Mouse (Mus musculus): ENCODE data around the gene Fkbp5. TPM values are rescaled to one million over a fixed set of nuclear protein-coding genes. Genes with fewer than 3 reads are reported as not detected.

The Fkbp5 gene
- polyA plus RNA-seq, 1 experiment from 2014 or later: 32.6 TPM

DNA sequence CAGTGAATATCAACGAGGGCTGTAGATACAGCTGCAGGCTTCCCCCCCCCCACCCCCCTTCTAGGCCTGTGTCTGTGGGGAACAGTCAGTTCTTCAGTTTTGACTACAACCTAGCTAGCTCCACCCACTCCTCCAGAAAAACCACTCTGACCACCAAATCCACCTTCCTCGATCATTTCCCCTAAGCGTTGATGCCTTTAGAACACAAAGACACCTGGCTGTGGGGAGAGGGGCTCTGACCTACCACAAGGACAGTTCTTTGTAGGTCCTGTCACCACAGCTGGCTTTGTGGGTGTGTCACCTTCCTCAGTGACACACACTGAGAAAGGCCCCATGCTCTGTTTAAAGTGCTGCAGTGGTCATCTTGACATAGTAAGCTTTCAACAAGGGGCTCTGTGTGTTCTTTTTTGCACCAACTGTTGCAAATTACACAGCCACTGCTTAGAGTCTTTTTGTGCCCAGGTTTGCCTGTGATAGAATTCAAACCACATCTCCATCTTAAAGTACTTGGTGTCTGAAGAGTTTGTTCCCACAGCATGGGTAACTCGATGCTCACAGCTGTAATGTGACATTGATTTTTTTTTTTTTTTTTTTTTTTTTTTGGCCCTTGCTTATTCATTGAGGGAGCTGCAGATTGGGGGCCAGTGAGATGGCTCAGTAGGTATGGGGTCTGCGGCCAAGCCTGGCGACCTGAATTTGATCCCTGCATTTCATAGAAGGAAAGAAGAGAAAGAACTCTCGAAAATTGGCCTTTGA is 28.9 kb downstream of the Fkbp5 start:
- H3K36me3 ChIP-seq: no peaks in the 10 kb centered on the region
- ATAC-seq (ENCODE audit: low FRiP score): no peak
- 79% methylated on average over 7 of the region's 7 CpGs for WGBS
- H3K4me3 ChIP-seq: no peak overlapping the region
- no peak overlapping the region for H3K9ac ChIP-seq
- H3K4me1 ChIP-seq: peaks cover 16% of the 10 kb centered on the region
- no peak overlapping the region for H3K27ac ChIP-seq
- H3K9me3 ChIP-seq (replicated peaks): no peaks in the 10 kb centered on the region
- no peak overlapping the region for H3K4me2 ChIP-seq (replicated peaks)
- no peaks in the 10 kb centered on the region for H3K27me3 ChIP-seq

DNA sequence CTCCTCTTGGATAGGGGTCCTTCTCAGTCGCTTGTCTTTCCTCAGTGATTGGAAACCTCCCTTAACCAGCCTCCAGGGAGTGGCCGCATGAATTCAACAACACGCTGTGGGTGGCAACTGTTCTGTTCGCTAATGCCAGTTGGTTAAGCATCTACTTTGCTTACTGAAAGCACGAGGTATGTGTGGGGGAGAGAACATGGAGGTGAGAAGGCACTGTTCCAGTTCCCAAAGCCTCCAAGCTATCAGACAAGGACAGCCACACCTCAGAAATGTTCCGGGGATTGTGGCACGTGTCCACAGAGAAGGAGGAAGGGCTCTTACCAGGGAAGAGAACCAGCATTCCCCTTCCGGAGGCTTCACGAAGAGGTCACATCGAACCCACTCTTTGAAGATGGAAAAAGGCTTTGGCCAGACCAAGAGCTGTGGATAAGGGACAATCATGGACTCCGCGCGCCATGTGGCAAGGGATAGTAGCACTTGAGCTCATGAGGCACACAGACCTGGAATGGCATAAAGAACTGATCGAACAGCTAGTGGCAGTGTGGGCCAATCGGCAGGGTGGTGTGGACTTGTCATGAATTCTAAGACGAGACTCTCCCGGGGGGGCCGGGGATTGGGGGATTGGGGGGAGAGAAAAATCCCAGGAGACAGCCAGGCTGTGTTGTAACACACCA is 29.6 kb downstream of the Fkbp5 start:
- Histone ChIP-seq H3K4me2 (replicated peaks) (no peak overlapping the region), H3K27ac (no peak overlapping the region), H3K4me1 (peaks cover 16% of the 10 kb centered on the region), H3K4me3 (no peak overlapping the region), H3K27me3 (no peaks in the 10 kb centered on the region), H3K9me3 (replicated peaks) (no peaks in the 10 kb centered on the region), H3K9ac (no peak overlapping the region), H3K36me3 (no peaks in the 10 kb centered on the region)
- WGBS: 91% methylated on average over 18 of the region's 18 CpGs
- no peak for ATAC-seq (ENCODE audit: low FRiP score)

DNA sequence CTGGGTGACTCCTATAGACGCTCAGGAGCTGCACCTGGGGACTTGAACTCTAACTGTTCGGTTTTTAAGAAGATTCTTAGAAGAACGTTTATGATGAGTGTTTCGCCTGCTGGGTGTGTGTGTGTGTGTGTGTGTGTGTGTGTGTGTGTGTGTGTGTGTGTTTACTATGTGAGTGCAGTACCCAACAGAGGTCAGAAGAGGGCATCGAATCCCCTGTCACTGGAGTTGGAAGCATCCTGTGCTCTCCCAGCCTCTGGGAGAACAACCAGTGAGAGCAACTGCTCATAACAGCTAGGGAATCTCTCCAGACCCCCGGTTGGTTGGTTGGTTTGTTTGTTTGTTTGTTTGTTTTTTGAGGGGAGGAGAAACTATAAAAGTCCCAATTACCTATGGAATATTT is 30.6 kb downstream of the Fkbp5 start:
- Histone ChIP-seq H3K36me3 (no peaks in the 10 kb centered on the region), H3K4me2 (replicated peaks) (peak overlapping the region; percentile 75), H3K4me1 (peaks cover 20% of the 10 kb centered on the region), H3K27ac (no peak overlapping the region), H3K27me3 (no peaks in the 10 kb centered on the region), H3K9me3 (replicated peaks) (no peaks in the 10 kb centered on the region), H3K9ac (no peak overlapping the region), H3K4me3 (no peak overlapping the region)
- no peak for ATAC-seq (ENCODE audit: low FRiP score)
- 78% methylated on average over 5 of the region's 6 CpGs for WGBS

DNA sequence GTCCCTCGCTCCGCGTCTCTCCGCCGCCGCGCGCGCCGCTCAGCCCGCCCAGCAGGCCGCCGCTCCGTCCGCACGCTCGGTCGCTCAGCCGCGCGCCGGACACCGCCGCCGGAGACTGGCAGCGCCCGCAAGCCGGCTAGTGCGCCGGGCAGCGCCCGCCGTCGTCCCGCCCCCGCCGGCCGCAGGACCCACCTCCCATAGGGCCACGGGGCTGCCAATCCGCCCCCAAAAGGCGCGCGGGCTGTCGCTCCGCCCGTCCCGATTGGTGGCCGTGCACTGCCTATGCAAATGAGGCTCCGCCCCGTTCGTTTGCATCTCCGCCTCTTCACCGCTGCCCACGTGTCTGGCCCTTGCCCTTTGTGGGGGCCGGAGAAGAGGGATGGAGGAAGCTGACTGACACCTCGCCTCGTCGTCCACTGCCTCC is 31.3 kb downstream of the Fkbp5 start:
- Histone ChIP-seq H3K9ac (peak overlapping the region; percentile 88), H3K4me3 (peak overlapping the region; percentile 92), H3K4me2 (replicated peaks) (peak overlapping the region; percentile 75), H3K36me3 (no peaks in the 10 kb centered on the region), H3K9me3 (replicated peaks) (no peaks in the 10 kb centered on the region), H3K4me1 (peaks cover 13% of the 10 kb centered on the region), H3K27me3 (no peaks in the 10 kb centered on the region), H3K27ac (peak overlapping the region; percentile 92)
- WGBS: under 1% methylated on average over 53 of the region's 58 CpGs
- peak; percentile 98 for ATAC-seq (ENCODE audit: low FRiP score)

DNA sequence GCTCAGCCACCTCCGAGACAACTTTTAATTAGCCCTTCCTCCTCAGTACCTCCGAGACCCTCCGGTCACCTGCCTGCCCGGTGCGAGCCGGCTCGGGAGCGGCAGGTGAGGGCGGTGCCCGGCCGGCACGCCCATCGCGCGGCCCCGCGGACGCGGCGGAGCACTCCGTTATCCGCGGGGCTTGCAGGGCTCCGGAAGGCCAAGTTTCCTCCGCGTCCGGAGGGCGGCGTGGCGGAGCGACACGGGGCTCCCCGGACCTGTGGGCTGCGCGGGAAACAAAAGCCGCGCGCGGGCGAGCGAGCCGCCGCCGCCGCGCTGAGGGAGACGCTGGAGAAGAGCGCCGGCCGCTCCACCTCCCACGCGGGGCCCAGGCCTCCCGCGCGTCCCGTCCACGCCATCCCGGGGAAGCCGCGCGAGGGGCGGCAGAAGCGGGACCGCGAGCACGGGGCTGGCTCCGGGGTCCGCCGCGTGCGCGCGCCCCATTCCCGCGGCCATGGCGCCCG is 31.8 kb downstream of the Fkbp5 start:
- under 1% methylated on average over 56 of the region's 77 CpGs for WGBS
- Histone ChIP-seq H3K4me2 (replicated peaks) (peak overlapping the region; percentile 75), H3K27ac (peak overlapping the region; percentile 92), H3K4me1 (peaks cover 13% of the 10 kb centered on the region), H3K9ac (peak overlapping the region; percentile 88), H3K9me3 (replicated peaks) (no peaks in the 10 kb centered on the region), H3K4me3 (peak overlapping the region; percentile 92), H3K36me3 (no peaks in the 10 kb centered on the region), H3K27me3 (no peaks in the 10 kb centered on the region)
- ATAC-seq (ENCODE audit: low FRiP score): peak; percentile 62

DNA sequence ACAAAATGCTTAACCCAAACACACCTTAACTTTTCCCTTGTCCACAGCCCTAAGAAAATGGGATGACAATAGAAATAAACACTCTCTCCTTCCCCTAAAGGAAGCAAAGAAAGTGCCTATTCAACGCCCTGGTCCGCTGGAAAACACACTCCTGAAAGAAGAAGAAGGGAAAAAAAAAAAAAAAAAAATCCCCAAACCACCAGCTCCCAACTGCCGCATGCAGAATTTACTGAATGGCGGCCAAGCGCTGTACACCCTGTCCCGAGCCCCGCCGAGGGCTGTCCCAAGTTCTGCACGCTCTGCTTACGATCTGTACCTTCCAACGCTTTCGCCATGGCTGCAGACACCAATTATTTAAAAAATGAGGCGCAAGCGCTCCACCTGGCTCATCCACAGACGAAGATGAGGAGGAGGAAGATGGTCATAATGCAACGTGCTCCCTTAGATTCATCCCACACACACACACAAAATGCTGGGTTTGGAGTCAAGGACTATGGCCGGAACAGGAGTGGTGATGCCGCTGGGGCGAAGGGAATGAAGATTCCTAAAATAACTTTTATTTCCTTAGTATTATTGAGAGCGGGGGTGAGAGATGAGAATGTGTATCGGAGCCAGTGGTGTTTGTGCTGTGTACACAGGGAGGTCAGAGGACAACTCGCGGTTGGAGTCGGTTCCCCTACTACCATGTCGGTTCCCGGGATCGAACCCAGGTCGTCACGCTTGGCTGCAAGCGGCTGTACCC is 32.5 kb downstream of the Fkbp5 start:
- 8% methylated on average over 30 of the region's 30 CpGs for WGBS
- peak overlapping the region; percentile 92 for H3K4me3 ChIP-seq
- no peaks in the 10 kb centered on the region for H3K9me3 ChIP-seq (replicated peaks)
- H3K9ac ChIP-seq: peak overlapping the region; percentile 88
- H3K27me3 ChIP-seq: no peaks in the 10 kb centered on the region
- peak overlapping the region; percentile 75 for H3K4me2 ChIP-seq (replicated peaks)
- no peaks in the 10 kb centered on the region for H3K36me3 ChIP-seq
- peaks cover 13% of the 10 kb centered on the region for H3K4me1 ChIP-seq
- ATAC-seq (ENCODE audit: low FRiP score): no peak
- H3K27ac ChIP-seq: peak overlapping the region; percentile 92; the same call in 1 of the 2 replicates

DNA sequence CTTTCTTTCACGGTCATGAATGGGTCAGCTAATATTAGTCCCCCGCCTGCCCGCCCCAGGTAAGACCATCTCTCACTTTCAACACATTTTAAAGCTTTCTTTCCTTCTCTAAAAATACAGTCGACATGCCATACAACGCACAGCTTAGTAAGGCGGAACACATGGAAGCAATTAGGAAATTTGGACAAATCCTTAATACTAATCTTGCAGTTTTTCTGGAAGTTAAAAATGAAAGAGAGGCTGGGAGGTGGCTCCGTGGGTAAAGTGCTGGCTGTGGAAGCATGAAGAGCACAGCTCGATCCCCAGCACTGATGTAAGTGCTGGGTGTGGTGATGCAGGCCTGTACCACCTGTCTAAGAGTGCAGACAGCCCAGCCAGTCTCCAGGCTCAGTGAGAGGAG is 39.9 kb downstream of the Fkbp5 start:
- H3K36me3 ChIP-seq: no peaks in the 10 kb centered on the region
- ATAC-seq (ENCODE audit: low FRiP score): no peak

DNA sequence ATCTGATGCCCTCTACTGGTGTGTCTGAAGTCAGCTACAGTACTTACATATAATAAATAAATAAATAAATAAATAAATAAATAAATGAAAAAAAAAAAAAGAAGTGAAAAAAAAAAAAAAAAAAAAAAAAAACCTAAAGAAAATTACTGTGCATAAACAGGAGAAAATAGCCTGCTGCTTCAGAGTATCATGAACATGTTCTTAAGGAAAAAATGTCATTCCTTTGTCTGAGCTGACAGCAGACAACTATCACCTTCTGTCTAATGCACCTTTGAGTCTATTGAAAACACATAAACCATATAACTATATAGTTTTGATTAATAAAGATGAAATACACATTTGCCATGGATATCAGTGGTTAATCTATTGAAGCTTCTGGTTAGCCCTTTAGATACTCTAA is 40.9 kb downstream of the Fkbp5 start:
- no peak overlapping the region for H3K4me2 ChIP-seq (replicated peaks)
- no peak for ATAC-seq (ENCODE audit: low FRiP score)
- H3K27ac ChIP-seq: no peak overlapping the region
- H3K4me1 ChIP-seq: peaks cover 6% of the 10 kb centered on the region; the same call in 1 of the 2 replicates
- no peak overlapping the region for H3K4me3 ChIP-seq
- no peaks in the 10 kb centered on the region for H3K36me3 ChIP-seq
- H3K9ac ChIP-seq: no peak overlapping the region
- no peaks in the 10 kb centered on the region for H3K27me3 ChIP-seq
- H3K9me3 ChIP-seq (replicated peaks): no peaks in the 10 kb centered on the region

More for the DNA sequence above, 39.9 kb downstream of the Fkbp5 start:
- Histone ChIP-seq H3K27me3 (no peaks in the 10 kb centered on the region), H3K4me1 (peaks cover 3% of the 10 kb centered on the region; the same call in 1 of the 2 replicates), H3K9ac (no peak overlapping the region), H3K4me3 (no peak overlapping the region), H3K9me3 (replicated peaks) (no peaks in the 10 kb centered on the region), H3K4me2 (replicated peaks) (no peak overlapping the region), H3K27ac (no peak overlapping the region)
- 80% methylated on average over 8 of the region's 8 CpGs for WGBS

DNA sequence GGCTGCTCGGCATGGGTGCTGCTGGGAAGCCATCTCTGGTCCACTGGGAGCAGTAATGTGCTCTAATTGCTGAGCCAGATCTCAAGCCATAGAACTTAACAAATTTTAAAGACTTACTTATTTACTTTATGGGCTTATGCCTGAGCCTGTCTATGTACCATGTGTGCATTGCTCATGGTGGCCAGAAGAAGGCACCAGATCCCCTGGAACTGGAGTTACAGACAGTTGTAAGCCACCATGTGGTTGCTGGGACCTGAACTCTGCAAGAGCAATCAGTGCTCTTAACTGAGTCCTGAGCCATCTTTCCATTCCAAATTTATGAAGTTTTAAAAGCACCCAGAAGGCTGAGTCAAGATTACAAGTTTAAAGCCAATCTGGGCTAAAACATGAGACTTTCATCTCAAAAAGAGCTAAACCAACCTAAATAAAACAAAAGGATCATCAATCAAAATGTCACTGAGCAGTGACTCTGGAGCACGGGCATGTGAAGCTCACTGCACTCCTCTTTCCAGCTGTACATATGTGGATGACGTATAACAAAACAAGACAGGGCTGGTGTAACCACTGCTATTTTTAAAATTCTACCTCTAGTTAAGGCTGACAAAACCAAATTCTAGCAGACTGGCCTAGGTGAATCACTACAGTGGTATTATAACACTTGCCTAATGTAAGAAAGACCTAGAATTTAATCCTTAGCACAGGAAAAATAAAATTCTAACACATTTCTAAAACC is 41.6 kb downstream of the Fkbp5 start:
- WGBS: 65% methylated on average over 3 of the region's 3 CpGs
- Histone ChIP-seq H3K9ac (no peak overlapping the region), H3K9me3 (replicated peaks) (no peaks in the 10 kb centered on the region), H3K4me1 (peaks cover 9% of the 10 kb centered on the region; the same call in 1 of the 2 replicates), H3K4me2 (replicated peaks) (no peak overlapping the region), H3K36me3 (no peaks in the 10 kb centered on the region), H3K27ac (no peak overlapping the region), H3K4me3 (no peak overlapping the region), H3K27me3 (no peaks in the 10 kb centered on the region)
- ATAC-seq (ENCODE audit: low FRiP score): no peak

DNA sequence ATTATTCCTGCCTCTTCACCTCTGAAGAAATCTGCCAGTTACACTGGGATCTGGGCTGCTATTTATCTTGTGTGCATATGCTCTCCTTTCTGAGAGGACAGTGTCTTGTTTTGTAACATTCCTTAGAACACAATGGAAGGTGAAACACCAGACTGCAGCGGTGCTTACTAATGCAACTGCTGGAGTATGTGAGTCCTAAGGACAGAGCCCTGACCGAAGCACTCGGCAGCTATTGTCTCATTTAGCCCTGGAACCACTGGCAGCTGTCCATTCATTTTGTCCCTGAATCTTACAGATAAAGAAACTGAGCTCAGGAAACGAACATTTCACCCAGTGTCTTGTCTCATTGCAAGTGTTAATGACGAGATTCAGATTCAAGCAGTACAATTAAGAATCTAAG is 44.6 kb downstream of the Fkbp5 start:
- H3K36me3 ChIP-seq: no peaks in the 10 kb centered on the region
- H3K9ac ChIP-seq: no peak overlapping the region
- no peak for ATAC-seq (ENCODE audit: low FRiP score)
- H3K4me1 ChIP-seq: peaks cover 16% of the 10 kb centered on the region
- H3K27ac ChIP-seq: no peak overlapping the region
- no peak overlapping the region for H3K4me2 ChIP-seq (replicated peaks)
- no peaks in the 10 kb centered on the region for H3K27me3 ChIP-seq
- no peaks in the 10 kb centered on the region for H3K9me3 ChIP-seq (replicated peaks)
- H3K4me3 ChIP-seq: no peak overlapping the region
- WGBS: 56% methylated on average over 5 of the region's 5 CpGs

DNA sequence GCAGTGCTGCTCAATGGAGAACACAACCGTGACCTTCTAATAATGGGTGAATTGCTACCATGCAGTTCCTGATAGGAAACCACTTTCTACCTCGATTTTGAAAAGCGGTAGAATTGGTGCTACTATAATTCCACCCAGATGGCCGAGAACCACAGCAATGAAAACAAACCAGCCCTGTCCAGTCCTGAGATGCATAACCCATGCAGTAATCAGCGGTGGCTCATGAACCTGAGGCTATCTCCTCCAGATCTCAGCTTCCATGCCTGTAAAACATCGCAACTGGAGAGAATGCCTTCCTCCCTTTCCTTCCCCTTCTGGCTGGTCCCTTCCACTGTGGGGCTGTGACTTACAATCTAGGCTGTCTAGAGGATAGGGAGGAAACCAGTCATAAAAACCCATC is 46.5 kb downstream of the Fkbp5 start:
- no peaks in the 10 kb centered on the region for H3K36me3 ChIP-seq
- H3K27ac ChIP-seq: no peak overlapping the region
- H3K4me1 ChIP-seq: peaks cover 16% of the 10 kb centered on the region
- 80% methylated on average over 6 of the region's 6 CpGs for WGBS
- ATAC-seq (ENCODE audit: low FRiP score): no peak
- H3K4me3 ChIP-seq: no peak overlapping the region
- H3K9ac ChIP-seq: no peak overlapping the region
- no peaks in the 10 kb centered on the region for H3K9me3 ChIP-seq (replicated peaks)
- no peak overlapping the region for H3K4me2 ChIP-seq (replicated peaks)
- no peaks in the 10 kb centered on the region for H3K27me3 ChIP-seq

DNA sequence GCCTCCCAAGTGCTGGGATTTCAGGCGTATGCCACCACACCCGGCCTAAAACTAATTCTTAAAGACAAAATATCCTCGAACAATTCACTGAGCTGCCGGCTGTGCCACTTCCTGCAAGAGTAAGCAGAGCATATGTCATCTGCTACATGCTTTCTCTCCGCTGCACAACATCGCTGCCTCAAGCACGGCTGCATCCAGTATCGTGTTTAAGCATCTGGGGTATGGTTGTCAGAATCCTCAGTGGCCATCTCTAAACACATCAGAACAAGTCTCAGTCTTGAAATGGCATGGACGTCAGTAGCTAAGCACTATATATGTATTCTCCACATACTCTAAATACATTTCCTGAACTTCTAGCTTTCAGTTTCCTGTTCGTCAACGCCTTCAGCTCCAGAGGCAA is 49.6 kb downstream of the Fkbp5 start:
- H3K4me3 ChIP-seq: no peak overlapping the region
- ATAC-seq (ENCODE audit: low FRiP score): no peak
- H3K9me3 ChIP-seq (replicated peaks): no peaks in the 10 kb centered on the region
- whole genome bisulfite sequencing: 78% methylated on average over 11 of the region's 11 CpGs
- H3K27ac ChIP-seq: no peak overlapping the region
- no peak overlapping the region for H3K9ac ChIP-seq
- H3K36me3 ChIP-seq: no peaks in the 10 kb centered on the region
- no peak overlapping the region for H3K4me2 ChIP-seq (replicated peaks)
- H3K27me3 ChIP-seq: no peaks in the 10 kb centered on the region
- H3K4me1 ChIP-seq: peaks cover 16% of the 10 kb centered on the region
